In the genomic region with DNA sequence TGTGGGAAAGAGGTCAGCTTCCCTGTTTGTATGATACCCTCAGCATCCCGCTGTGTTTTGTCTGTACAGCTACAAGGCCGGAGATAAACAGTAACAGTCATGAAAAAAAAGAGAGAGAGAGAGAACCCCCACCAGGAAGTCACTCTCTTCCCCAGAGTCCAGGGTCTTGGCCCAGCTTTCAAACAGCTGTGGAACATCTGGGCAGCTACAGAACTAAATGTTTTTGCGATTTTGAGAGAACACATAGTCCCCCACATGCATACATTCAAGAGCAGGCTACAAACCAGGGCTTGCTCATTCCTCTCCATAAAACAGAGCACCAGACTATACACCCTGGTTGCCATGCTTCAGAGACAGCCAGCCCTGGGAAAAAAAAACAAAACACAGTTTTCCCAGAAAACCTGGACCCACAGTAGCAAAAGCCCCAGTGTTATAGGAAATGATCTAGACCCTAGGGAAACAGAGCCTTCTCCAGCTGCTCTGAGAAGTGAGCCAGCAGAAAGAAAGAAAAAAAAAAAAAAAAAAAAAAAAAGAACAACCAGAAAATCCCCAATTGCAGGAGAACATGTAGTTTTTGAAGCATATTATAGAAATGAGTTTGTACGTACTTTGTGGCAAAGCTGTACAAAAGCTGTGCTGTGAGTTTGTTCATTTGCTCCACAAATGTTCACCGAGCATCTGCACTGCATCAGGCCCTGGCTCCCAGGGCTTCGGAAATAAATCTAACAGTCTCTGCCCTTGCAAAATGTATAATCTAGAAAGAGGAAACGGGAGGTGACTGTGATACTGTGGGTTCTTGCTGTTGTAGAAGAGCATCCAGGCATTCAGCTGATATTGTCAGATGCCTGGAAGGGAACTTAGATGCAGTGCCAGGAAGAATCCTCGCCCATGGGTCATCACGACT, we compare ENCODE assay signal across 8 mouse cellular contexts.
A peak's percentile ranks its signal among the peaks of the same experiment; 100 is the strongest.
DNase-seq lines count a peak whose midpoint lies in the region; ATAC-seq and TF ChIP-seq lines count a peak whose summit lies in the region.

No protein-coding gene starts in this region.

- intact Hi-C loops in gastrocnemius, adult 2 months (cut with DNase I), result no loop called here

- no peaks in the 10 kb centered on the region for H3K9me3 ChIP-seq in forebrain, embryonic 15.5 days
- H3K9me3 ChIP-seq in forebrain, embryonic 13.5 days (replicated peaks), result no peaks in the 10 kb centered on the region
- no peaks in the 10 kb centered on the region for H3K9me3 ChIP-seq in intestine, embryonic 16.5 days (ENCODE audit: control insufficient read depth, low read length)
- no peaks in the 10 kb centered on the region for H3K9me3 ChIP-seq in forebrain, postnatal 0 days (ENCODE audit: low read length)

- 89% methylated on average over 9 of the region's 9 CpGs for WGBS in forebrain, embryonic 15.5 days
- 88% methylated on average over 9 of the region's 9 CpGs for WGBS in forebrain, embryonic 13.5 days
- WGBS in intestine, embryonic 16.5 days, result 54% methylated on average over 9 of the region's 9 CpGs
- WGBS in forebrain, postnatal 0 days, result 80% methylated on average over 9 of the region's 9 CpGs

- H3K9ac ChIP-seq in forebrain, embryonic 15.5 days (replicated peaks), result no peak overlapping the region
- no peak overlapping the region for H3K9ac ChIP-seq in forebrain, embryonic 13.5 days
- no peak overlapping the region for H3K9ac ChIP-seq in intestine, embryonic 16.5 days (ENCODE audit: low read depth, low read length)
- no peak overlapping the region for H3K9ac ChIP-seq in forebrain, postnatal 0 days

- peaks cover 18% of the 10 kb centered on the region for H3K4me1 ChIP-seq in forebrain, embryonic 15.5 days
- peaks cover 12% of the 10 kb centered on the region for H3K4me1 ChIP-seq in forebrain, embryonic 13.5 days
- peaks cover 10% of the 10 kb centered on the region for H3K4me1 ChIP-seq in intestine, embryonic 16.5 days (ENCODE audit: control insufficient read depth, insufficient read depth, low read length)
- H3K4me1 ChIP-seq in forebrain, postnatal 0 days (ENCODE audit: insufficient read depth), result peaks cover 6% of the 10 kb centered on the region

- TF ChIP-seq CTCF in gastrocnemius, adult 2 months (IDR thresholded peaks at IDR 0.05), result no peak
- TF ChIP-seq CTCF in forebrain, postnatal 0 days (IDR thresholded peaks at IDR 0.05; ENCODE audit: low read depth), result no peak

- H3K4me3 ChIP-seq in forebrain, embryonic 15.5 days, result no peak overlapping the region
- H3K4me3 ChIP-seq in forebrain, embryonic 13.5 days, result no peak overlapping the region
- no peak overlapping the region for H3K4me3 ChIP-seq in gastrocnemius, adult 2 months
- H3K4me3 ChIP-seq in intestine, embryonic 16.5 days (ENCODE audit: low read length), result no peak overlapping the region
- H3K4me3 ChIP-seq in forebrain, postnatal 0 days (ENCODE audit: low read depth, low read length), result no peak overlapping the region

- H3K27ac ChIP-seq in forebrain, embryonic 15.5 days (replicated peaks), result peak overlapping the region; percentile 49
- no peak overlapping the region for H3K27ac ChIP-seq in forebrain, embryonic 13.5 days
- peak overlapping the region; percentile 57 for H3K27ac ChIP-seq in gastrocnemius, adult 2 months
- peak overlapping the region; percentile 83 for H3K27ac ChIP-seq in intestine, embryonic 16.5 days (ENCODE audit: low read length)
- no peak overlapping the region; the same call in 1 of the 2 replicates for H3K27ac ChIP-seq in forebrain, postnatal 0 days (ENCODE audit: low read depth, low read length)

- H3K4me2 ChIP-seq in forebrain, embryonic 15.5 days (replicated peaks), result no peak overlapping the region
- H3K4me2 ChIP-seq in forebrain, embryonic 13.5 days, result no peak overlapping the region
- H3K4me2 ChIP-seq in intestine, embryonic 16.5 days (ENCODE audit: low read depth, low read length), result no peak overlapping the region
- H3K4me2 ChIP-seq in forebrain, postnatal 0 days (ENCODE audit: low read depth), result no peak overlapping the region

- no peaks in the 10 kb centered on the region for H3K27me3 ChIP-seq in forebrain, embryonic 15.5 days
- H3K27me3 ChIP-seq in forebrain, embryonic 13.5 days, result no peaks in the 10 kb centered on the region
- H3K27me3 ChIP-seq in intestine, embryonic 16.5 days (replicated peaks; ENCODE audit: control insufficient read depth, insufficient read depth, low read length), result no peaks in the 10 kb centered on the region
- H3K27me3 ChIP-seq in forebrain, postnatal 0 days (ENCODE audit: insufficient read depth, low read length), result no peaks in the 10 kb centered on the region

- ATAC-seq in forebrain, embryonic 15.5 days (replicated peaks), result no peak
- ATAC-seq in forebrain, embryonic 13.5 days, result no peak
- peak; percentile 84 for ATAC-seq in intestine, embryonic 16.5 days
- no peak for ATAC-seq in erythroid progenitor cell, adult 5-6 weeks (replicated peaks; ENCODE audit: low FRiP score, poor library complexity, severe bottlenecking)
- no peak for ATAC-seq in forebrain, postnatal 0 days

- no peaks in the 10 kb centered on the region for H3K36me3 ChIP-seq in forebrain, embryonic 15.5 days
- peaks cover 16% of the 10 kb centered on the region; the same call in 1 of the 2 replicates for H3K36me3 ChIP-seq in forebrain, embryonic 13.5 days (ENCODE audit: poor library complexity, severe bottlenecking)
- H3K36me3 ChIP-seq in intestine, embryonic 16.5 days (ENCODE audit: control insufficient read depth, insufficient read depth, low read length), result no peaks in the 10 kb centered on the region
- no peaks in the 10 kb centered on the region; the same call in 1 of the 2 replicates for H3K36me3 ChIP-seq in forebrain, postnatal 0 days (ENCODE audit: insufficient read depth)

- peak; percentile 54 for DNase-seq in gastrocnemius, adult 2 months
- DNase-seq in lung, postnatal 36 days, result peak; percentile 57
- DNase-seq in urinary bladder, adult 18-20 months (ENCODE audit: low spot score in 2 of 2), result no peak
- DNase-seq in forebrain, postnatal 0 days, result no peak

Comparison
In these comparisons a context has a peak if more than half of its experiments do, and no peak if none do; other contexts are left out.
1. H3K27ac ChIP-seq: peak in forebrain, embryonic 15.5 days (single experiment), gastrocnemius, adult 2 months (single experiment) and intestine, embryonic 16.5 days (single experiment); none in forebrain, embryonic 13.5 days (single experiment) and forebrain, postnatal 0 days (single experiment).
2. DNase-seq: peak in gastrocnemius, adult 2 months (single experiment) and lung, postnatal 36 days (single experiment); none in urinary bladder, adult 18-20 months (0 of 2) and forebrain, postnatal 0 days (single experiment).